Mouse (Mus musculus) layer of hippocampus, postnatal 36 days (tissue): ENCODE data around the gene Tead1. TPM values are rescaled to one million over a fixed set of nuclear protein-coding genes. Genes with fewer than 3 reads are reported as not detected.

Source experiments
- DNase-seq, 2 experiments: peaks; one replicate each; pipeline ENCODE4 v3.0.0; 2022
- total RNA-seq, 2 experiments: library from RNA; stranded (reverse); gene quantifications; 2 replicates each; pipeline ENCODE4 v1.2.3; 2021

The Tead1 gene
- 10 to 100 TPM; 27.6 to 29.9 TPM for total RNA-seq

- peak; percentile 94 for DNase-seq
Measured at GRCm38 (mm10) chr7:112679171-112679512, at the start of gene Tead1. Gene Tead1 (plus strand): TSS chr7:112679318.

- no peak for DNase-seq
Measured at GRCm38 (mm10) chr7:112634505-112635213, 44.5 kb upstream of the Tead1 start.

- no peak for DNase-seq
Measured at GRCm38 (mm10) chr7:112635936-112636335, 43.2 kb upstream of the Tead1 start.

- DNase-seq, result no peak
Measured at GRCm38 (mm10) chr7:112643866-112644543, 35.1 kb upstream of the Tead1 start.

- DNase-seq, result no peak
Measured at GRCm38 (mm10) chr7:112644701-112645100, 34.4 kb upstream of the Tead1 start.

GRCm38 (mm10) chr7:112645724-112646123, 33.4 kb upstream of the Tead1 start:
- no peak for DNase-seq

GRCm38 (mm10) chr7:112647417-112647816, 31.7 kb upstream of the Tead1 start:
- no peak for DNase-seq

GRCm38 (mm10) chr7:112656141-112656662, 22.9 kb upstream of the Tead1 start:
- no peak for DNase-seq

- DNase-seq, result no peak
Measured at GRCm38 (mm10) chr7:112658939-112659338, 20.2 kb upstream of the Tead1 start.

- no peak for DNase-seq
Measured at GRCm38 (mm10) chr7:112659816-112660215, 19.3 kb upstream of the Tead1 start.

GRCm38 (mm10) chr7:112660325-112660724, 18.8 kb upstream of the Tead1 start:
- DNase-seq, result no peak

- DNase-seq, result no peak
Measured at GRCm38 (mm10) chr7:112662398-112663313, 16.5 kb upstream of the Tead1 start.

- DNase-seq, result peak; percentile 29 to 38
Measured at GRCm38 (mm10) chr7:112663314-112663966, 15.7 kb upstream of the Tead1 start.

GRCm38 (mm10) chr7:112669993-112670392, 9.1 kb upstream of the Tead1 start:
- DNase-seq, result no peak

- peak in 1 of 2 experiments; percentile 29 for DNase-seq
Measured at GRCm38 (mm10) chr7:112678418-112679170, 524 bp upstream of the Tead1 start.

GRCm38 (mm10) chr7:112679513-112680245, 561 bp downstream of the Tead1 start:
- DNase-seq, result peak; percentile 62 to 64

- peak; percentile 38 to 40 for DNase-seq
Measured at GRCm38 (mm10) chr7:112680498-112681251, 1.6 kb downstream of the Tead1 start.

GRCm38 (mm10) chr7:112684626-112685561, 5.8 kb downstream of the Tead1 start:
- peak; percentile 26 to 33 for DNase-seq

GRCm38 (mm10) chr7:112685993-112686392, 6.9 kb downstream of the Tead1 start:
- DNase-seq, result no peak
